Mouse (Mus musculus): Measurements from ENCODE around the gene Tuba8. TPM values are rescaled to one million over a fixed set of nuclear protein-coding genes. Genes with fewer than 3 reads are reported as not detected.

Tuba8 gene
- polyA plus RNA-seq, 1 experiment from 2014 or later = 0.36 TPM

DNA sequence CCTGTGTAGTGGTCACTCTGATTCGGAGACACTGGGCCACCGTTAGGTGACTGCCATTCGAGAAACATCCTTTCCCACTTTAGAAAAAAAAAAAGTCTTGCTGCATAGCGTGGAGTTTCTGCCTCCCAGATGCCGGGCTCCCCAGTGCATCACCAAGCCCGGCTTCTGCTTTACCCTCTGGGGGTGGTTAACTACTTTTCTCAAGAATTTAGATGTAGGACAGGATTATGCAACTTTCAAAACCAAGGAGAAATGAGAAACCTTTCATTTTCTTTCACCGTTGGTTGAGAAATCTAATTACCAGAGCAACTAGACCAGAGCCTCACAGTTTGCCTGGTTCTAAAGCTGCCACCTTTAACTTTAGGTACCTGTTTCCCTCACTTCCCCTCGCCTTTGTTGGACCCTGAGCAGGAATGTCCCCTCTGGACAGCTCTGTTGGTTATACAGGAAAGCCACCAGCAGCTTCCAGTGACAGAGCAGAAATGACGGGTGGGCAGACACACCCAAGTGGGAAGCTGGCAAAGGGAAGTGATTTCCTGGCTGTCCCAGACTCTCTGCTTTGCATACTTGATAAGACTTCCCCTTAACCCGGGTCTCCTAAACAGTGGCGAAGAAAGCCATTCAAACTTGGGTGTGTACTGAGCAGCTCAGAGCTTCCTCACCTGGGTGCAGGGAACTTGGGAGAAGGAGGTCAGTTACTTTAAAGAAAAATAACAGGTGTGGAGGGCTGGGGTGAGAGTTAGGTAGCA is 19.1 kb upstream of the Tuba8 start:
- WGBS = 91% methylated on average over 11 of the region's 11 CpGs
- ATAC-seq (ENCODE audit: low FRiP score, low TSS enrichment) = no peak

DNA sequence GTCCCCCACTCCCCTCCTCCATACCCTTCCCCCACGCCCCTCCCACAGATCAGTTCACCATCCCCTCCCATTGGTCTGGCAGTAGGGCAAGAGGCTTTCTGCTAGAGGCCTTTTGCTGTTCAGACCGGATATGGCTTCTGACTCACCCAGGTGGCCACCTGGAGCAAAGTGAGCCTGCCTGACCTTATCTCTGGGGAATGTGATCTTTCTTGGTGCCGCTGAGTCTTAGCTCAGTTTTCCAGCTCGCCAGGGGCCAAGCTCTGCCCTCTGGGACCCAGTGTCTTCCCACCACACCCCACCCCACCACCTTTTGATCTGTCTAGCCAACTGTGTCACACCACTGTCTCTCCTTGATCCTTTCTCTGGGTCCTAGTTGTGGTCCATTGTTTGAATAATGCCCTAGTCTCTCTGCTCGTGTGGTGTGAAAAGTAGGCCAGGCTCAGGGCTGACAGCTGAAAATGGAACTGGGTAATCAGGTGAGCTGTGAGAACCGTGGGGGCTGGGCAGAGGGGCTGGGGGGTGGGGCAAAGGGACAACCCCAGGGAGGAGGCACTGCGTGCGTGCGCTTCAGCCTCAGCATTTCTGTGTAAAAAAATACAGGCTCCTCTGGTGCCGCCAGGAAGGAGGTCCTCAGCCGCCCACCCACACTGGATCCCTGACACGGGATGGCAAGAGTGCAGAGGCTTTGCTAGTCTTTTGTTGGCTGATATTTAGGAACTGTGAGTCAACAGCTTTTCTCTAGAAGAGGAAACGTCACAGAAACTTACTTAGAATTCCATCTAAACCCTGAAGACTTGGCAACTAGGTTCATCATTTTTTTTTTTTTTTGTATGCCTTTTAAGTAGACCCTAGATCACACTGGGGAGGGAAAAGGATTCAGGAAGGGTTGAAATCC is 16.2 kb upstream of the Tuba8 start:
- Histone ChIP-seq H3K9ac (replicated peaks; ENCODE audit: low read length) (no peak overlapping the region), H3K4me3 (replicated peaks; ENCODE audit: low read depth, low read length) (no peak overlapping the region), H3K4me2 (ENCODE audit: low read length) (no peak overlapping the region), H3K4me1 (ENCODE audit: control insufficient read depth, insufficient read depth, low read length) (no peaks in the 10 kb centered on the region), H3K27ac (replicated peaks; ENCODE audit: low read depth, low read length) (no peak overlapping the region), H3K27me3 (ENCODE audit: control insufficient read depth, insufficient read depth, low read length) (no peaks in the 10 kb centered on the region), H3K9me3 (ENCODE audit: control insufficient read depth, low read length) (no peaks in the 10 kb centered on the region), H3K36me3 (ENCODE audit: control insufficient read depth, insufficient read depth, low read length) (peaks cover 50% of the 10 kb centered on the region)
- ATAC-seq (ENCODE audit: low FRiP score, low TSS enrichment) (no peak), DNase-seq (no peak)
- WGBS = 32% methylated on average over 13 of the region's 13 CpGs

More for the DNA sequence above, 19.1 kb upstream of the Tuba8 start:
- DNase-seq = no peak
- Histone ChIP-seq H3K27ac (replicated peaks; ENCODE audit: low read depth, low read length) (no peak overlapping the region), H3K4me3 (replicated peaks; ENCODE audit: low read depth, low read length) (no peak overlapping the region), H3K4me2 (ENCODE audit: low read length) (no peak overlapping the region), H3K9me3 (ENCODE audit: control insufficient read depth, low read length) (no peaks in the 10 kb centered on the region), H3K36me3 (ENCODE audit: control insufficient read depth, insufficient read depth, low read length) (peaks cover 61% of the 10 kb centered on the region), H3K27me3 (ENCODE audit: control insufficient read depth, insufficient read depth, low read length) (no peaks in the 10 kb centered on the region), H3K4me1 (ENCODE audit: control insufficient read depth, insufficient read depth, low read length) (no peaks in the 10 kb centered on the region), H3K9ac (replicated peaks; ENCODE audit: low read length) (no peak overlapping the region)

DNA sequence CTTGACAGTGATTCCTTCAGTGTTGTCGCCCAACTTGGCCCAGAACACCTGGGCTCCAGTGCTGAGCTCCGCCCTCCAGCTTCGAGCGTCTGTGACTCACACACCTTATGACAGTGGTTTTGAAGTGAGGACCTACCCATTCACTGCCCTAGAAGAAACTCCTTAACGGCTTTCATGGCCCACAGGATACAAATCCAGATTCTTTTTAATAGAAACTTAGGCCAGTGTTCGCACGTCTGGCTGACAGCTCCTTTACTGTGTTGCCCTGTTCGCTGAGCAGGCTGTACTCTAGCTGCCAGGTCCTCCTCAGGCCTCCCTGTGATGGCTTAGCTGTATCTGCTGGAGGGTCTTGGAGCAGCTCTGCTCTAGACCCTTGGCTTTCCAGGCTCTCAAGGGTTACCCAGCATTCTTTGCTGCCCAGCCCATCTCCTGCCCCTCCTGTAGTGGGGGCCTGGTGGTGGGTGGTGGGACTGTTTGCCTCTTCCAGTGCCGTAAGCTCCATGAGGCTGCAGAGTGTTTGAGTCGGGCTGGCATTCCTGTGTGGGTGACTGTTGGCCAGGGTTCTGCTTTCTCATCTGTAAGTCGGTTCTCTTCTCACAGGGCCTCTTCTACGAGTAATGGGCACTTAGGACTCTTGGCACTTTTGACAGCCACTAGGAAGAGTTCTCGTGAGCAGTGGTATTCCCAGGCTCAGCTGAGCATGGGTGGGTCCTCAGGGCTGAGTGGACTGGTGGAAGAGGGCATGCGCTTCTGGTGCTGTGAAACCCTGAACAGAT is 15.4 kb upstream of the Tuba8 start:
- Histone ChIP-seq H3K4me1 (ENCODE audit: control insufficient read depth, insufficient read depth, low read length) (no peaks in the 10 kb centered on the region), H3K36me3 (ENCODE audit: control insufficient read depth, insufficient read depth, low read length) (peaks cover 43% of the 10 kb centered on the region), H3K9me3 (ENCODE audit: control insufficient read depth, low read length) (no peaks in the 10 kb centered on the region), H3K27me3 (ENCODE audit: control insufficient read depth, insufficient read depth, low read length) (no peaks in the 10 kb centered on the region), H3K9ac (replicated peaks; ENCODE audit: low read length) (no peak overlapping the region), H3K27ac (replicated peaks; ENCODE audit: low read depth, low read length) (no peak overlapping the region), H3K4me3 (replicated peaks; ENCODE audit: low read depth, low read length) (no peak overlapping the region), H3K4me2 (ENCODE audit: low read length) (no peak overlapping the region)
- no peak for ATAC-seq (ENCODE audit: low FRiP score, low TSS enrichment)
- no peak for DNase-seq
- WGBS = 85% methylated on average over 14 of the region's 14 CpGs

DNA sequence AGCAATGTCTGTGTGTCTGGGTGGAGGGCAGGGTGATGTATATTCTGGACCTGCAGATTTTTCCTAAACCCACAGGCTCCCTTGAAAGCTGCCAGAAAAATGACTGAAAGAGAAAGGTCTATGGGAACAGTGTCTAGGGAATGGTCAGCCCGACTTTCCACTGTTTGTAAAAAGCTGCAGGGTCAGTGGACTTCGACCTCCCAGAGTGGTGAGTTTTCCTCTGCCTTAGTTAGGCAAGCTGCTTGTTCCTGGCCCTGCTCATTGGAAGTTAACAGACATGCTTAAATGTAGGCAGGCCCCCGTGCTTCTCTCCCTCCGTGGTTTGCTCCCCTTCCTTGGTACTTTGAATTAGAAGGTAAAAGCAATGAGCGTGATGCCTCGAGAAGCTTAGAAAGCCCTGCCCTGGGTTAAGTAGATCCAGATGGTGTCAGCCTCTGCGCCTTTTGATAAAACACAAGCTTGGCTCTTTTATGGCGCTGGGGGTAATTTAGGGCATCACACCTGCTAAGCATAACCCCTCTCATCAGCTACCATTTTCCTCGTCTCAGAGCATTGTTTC is 12.6 kb upstream of the Tuba8 start:
- no peak overlapping the region for H3K4me2 ChIP-seq (ENCODE audit: low read length)
- 74% methylated on average over 9 of the region's 9 CpGs for WGBS
- no peak for ATAC-seq (ENCODE audit: low FRiP score, low TSS enrichment)

GRCm38 (mm10) chr6:121200458-121200857 is 10.0 kb upstream of the Tuba8 start:
- ATAC-seq (ENCODE audit: low FRiP score, low TSS enrichment) (no peak), DNase-seq (no peak)
- H3K9me3 ChIP-seq (ENCODE audit: control insufficient read depth, low read length) = no peaks in the 10 kb centered on the region
- no peaks in the 10 kb centered on the region for H3K27me3 ChIP-seq (ENCODE audit: control insufficient read depth, insufficient read depth, low read length)
- no peak overlapping the region for H3K27ac ChIP-seq (replicated peaks; ENCODE audit: low read depth, low read length)
- no peak overlapping the region for H3K9ac ChIP-seq (replicated peaks; ENCODE audit: low read length)
- peaks cover 15% of the 10 kb centered on the region for H3K36me3 ChIP-seq (ENCODE audit: control insufficient read depth, insufficient read depth, low read length)
- no peaks in the 10 kb centered on the region for H3K4me1 ChIP-seq (ENCODE audit: control insufficient read depth, insufficient read depth, low read length)
- no peak overlapping the region for H3K4me2 ChIP-seq (ENCODE audit: low read length)
- 86% methylated on average over 4 of the region's 4 CpGs for WGBS
- no peak overlapping the region for H3K4me3 ChIP-seq (replicated peaks; ENCODE audit: low read depth, low read length)

More for the DNA sequence above, 12.6 kb upstream of the Tuba8 start:
- Histone ChIP-seq H3K9ac (replicated peaks; ENCODE audit: low read length) (no peak overlapping the region), H3K4me1 (ENCODE audit: control insufficient read depth, insufficient read depth, low read length) (no peaks in the 10 kb centered on the region), H3K9me3 (ENCODE audit: control insufficient read depth, low read length) (no peaks in the 10 kb centered on the region), H3K36me3 (ENCODE audit: control insufficient read depth, insufficient read depth, low read length) (peaks cover 27% of the 10 kb centered on the region), H3K27ac (replicated peaks; ENCODE audit: low read depth, low read length) (no peak overlapping the region), H3K27me3 (ENCODE audit: control insufficient read depth, insufficient read depth, low read length) (no peaks in the 10 kb centered on the region), H3K4me3 (replicated peaks; ENCODE audit: low read depth, low read length) (no peak overlapping the region)
- no peak for DNase-seq

- ATAC-seq (ENCODE audit: low FRiP score, low TSS enrichment) (no peak), DNase-seq (no peak)
- H3K4me1 ChIP-seq (ENCODE audit: control insufficient read depth, insufficient read depth, low read length) = no peaks in the 10 kb centered on the region
- no peak overlapping the region for H3K27ac ChIP-seq (replicated peaks; ENCODE audit: low read depth, low read length)
- WGBS = 86% methylated on average over 5 of the region's 5 CpGs
- no peak overlapping the region for H3K4me2 ChIP-seq (ENCODE audit: low read length)
- H3K36me3 ChIP-seq (ENCODE audit: control insufficient read depth, insufficient read depth, low read length) = peaks cover 4% of the 10 kb centered on the region; the same call in 1 of the 2 replicates
- H3K9me3 ChIP-seq (ENCODE audit: control insufficient read depth, low read length) = no peaks in the 10 kb centered on the region
- no peaks in the 10 kb centered on the region for H3K27me3 ChIP-seq (ENCODE audit: control insufficient read depth, insufficient read depth, low read length)
- H3K9ac ChIP-seq (replicated peaks; ENCODE audit: low read length) = no peak overlapping the region
- no peak overlapping the region for H3K4me3 ChIP-seq (replicated peaks; ENCODE audit: low read depth, low read length)
Measured at GRCm38 (mm10) chr6:121202026-121202425, 8.5 kb upstream of the Tuba8 start.

DNA sequence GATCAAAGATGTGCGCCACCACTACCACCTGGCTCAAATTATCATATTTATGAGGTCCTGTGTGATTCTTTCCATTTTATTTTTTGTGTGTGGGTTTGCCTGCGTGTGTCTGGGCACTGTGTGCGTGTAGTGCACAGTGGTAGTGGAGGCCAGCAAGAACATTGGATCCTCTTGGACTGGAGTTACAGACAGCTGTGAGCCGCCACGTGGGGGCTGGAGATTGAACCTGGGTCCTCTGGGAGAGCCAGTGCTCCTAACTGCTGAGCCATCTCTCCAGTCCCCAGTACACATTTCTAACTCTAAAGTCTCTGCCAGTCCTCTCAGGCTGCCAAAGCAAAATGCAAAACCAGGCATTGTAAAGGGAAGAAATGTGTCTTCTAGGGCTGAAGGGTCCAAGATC is 4.0 kb upstream of the Tuba8 start:
- no peak overlapping the region for H3K9ac ChIP-seq (replicated peaks; ENCODE audit: low read length)
- 84% methylated on average over 5 of the region's 5 CpGs for WGBS
- no peaks in the 10 kb centered on the region for H3K9me3 ChIP-seq (ENCODE audit: control insufficient read depth, low read length)
- DNase-seq (no peak), ATAC-seq (ENCODE audit: low FRiP score, low TSS enrichment) (no peak)
- H3K36me3 ChIP-seq (ENCODE audit: control insufficient read depth, insufficient read depth, low read length) = no peaks in the 10 kb centered on the region
- H3K27ac ChIP-seq (replicated peaks; ENCODE audit: low read depth, low read length) = no peak overlapping the region
- H3K4me1 ChIP-seq (ENCODE audit: control insufficient read depth, insufficient read depth, low read length) = peaks cover 13% of the 10 kb centered on the region
- no peak overlapping the region for H3K4me3 ChIP-seq (replicated peaks; ENCODE audit: low read depth, low read length)
- peaks cover 15% of the 10 kb centered on the region; the same call in 1 of the 2 replicates for H3K27me3 ChIP-seq (ENCODE audit: control insufficient read depth, insufficient read depth, low read length)
- H3K4me2 ChIP-seq (ENCODE audit: low read length) = no peak overlapping the region

DNA sequence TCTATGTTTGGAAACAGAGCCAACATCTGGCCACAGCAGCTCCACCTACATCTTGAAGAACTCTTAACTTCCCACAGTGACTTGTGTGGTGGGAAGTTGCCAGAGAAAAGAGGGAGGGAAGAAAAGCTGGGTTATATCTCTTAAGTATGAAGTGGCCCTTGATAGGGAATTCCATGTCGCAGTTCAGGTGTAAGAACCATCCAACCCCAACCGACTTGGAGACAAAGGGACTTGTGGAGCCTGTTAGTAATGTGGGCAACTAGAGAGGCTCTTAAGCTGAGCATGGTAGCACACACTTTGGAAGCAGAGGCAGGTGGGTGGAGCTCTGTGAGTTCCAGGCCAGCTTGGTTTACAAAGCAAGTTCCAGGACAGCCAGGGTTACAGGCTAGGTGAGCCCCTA is 912 bp upstream of the Tuba8 start:
- Histone ChIP-seq H3K4me2 (ENCODE audit: low read length) (no peak overlapping the region), H3K36me3 (ENCODE audit: control insufficient read depth, insufficient read depth, low read length) (no peaks in the 10 kb centered on the region), H3K4me1 (ENCODE audit: control insufficient read depth, insufficient read depth, low read length) (peaks cover 13% of the 10 kb centered on the region), H3K27ac (replicated peaks; ENCODE audit: low read depth, low read length) (no peak overlapping the region), H3K4me3 (replicated peaks; ENCODE audit: low read depth, low read length) (no peak overlapping the region), H3K9ac (replicated peaks; ENCODE audit: low read length) (no peak overlapping the region), H3K27me3 (ENCODE audit: control insufficient read depth, insufficient read depth, low read length) (peaks cover 19% of the 10 kb centered on the region), H3K9me3 (ENCODE audit: control insufficient read depth, low read length) (no peaks in the 10 kb centered on the region)
- DNase-seq (no peak), ATAC-seq (ENCODE audit: low FRiP score, low TSS enrichment) (no peak)
- WGBS = 77% methylated on average over 2 of the region's 2 CpGs

All from midbrain, embryonic 14.5 days (tissue).